ENCODE assay signal across 24 mouse cellular contexts in genomic region chr11:75064266-75064665, GRCm38 (mm10).
"Had no signal": no experiment of that assay in that cellular context is flagged by ENCODE, and none has a peak within 500 bp of the region (broad histone marks: within the 10 kb centered on the region; RNA-seq: fewer than 3 reads in every experiment).

No protein-coding gene starts in this region.

- H3K9ac ChIP-seq: embryonic facial prominence, embryonic 12.5 days; embryonic facial prominence, embryonic 13.5 days; embryonic facial prominence, embryonic 15.5 days; forebrain, embryonic 12.5 days; forebrain, embryonic 13.5 days; forebrain, embryonic 15.5 days; forebrain, postnatal 0 days had no signal

- H3K27me3 ChIP-seq: embryonic facial prominence, embryonic 12.5 days; embryonic facial prominence, embryonic 13.5 days; embryonic facial prominence, embryonic 15.5 days; forebrain, embryonic 12.5 days; forebrain, embryonic 13.5 days; forebrain, embryonic 15.5 days had no signal

- H3K9me3 ChIP-seq: embryonic facial prominence, embryonic 10.5 days; embryonic facial prominence, embryonic 12.5 days; embryonic facial prominence, embryonic 13.5 days; embryonic facial prominence, embryonic 15.5 days; forebrain, embryonic 10.5 days; forebrain, embryonic 12.5 days; forebrain, embryonic 13.5 days; forebrain, embryonic 15.5 days; heart, embryonic 10.5 days had no signal

- DNase-seq: cerebellum, adult 9-11 months; cerebellum, postnatal 10 days; cerebellum, postnatal 14 days; cerebellum, postnatal 25 days; cerebellum, postnatal 36 days; embryo, embryonic 11 days; forebrain, postnatal 0 days; gastrocnemius, adult 2 months; gastrocnemius, postnatal 10 days; gastrocnemius, postnatal 14 days; gastrocnemius, postnatal 25 days; gastrocnemius, postnatal 36 days; heart, adult 18-20 months; heart, adult 2 months had no signal

- H3K27ac ChIP-seq: embryonic facial prominence, embryonic 10.5 days; embryonic facial prominence, embryonic 12.5 days; embryonic facial prominence, embryonic 13.5 days; embryonic facial prominence, embryonic 15.5 days; forebrain, embryonic 10.5 days; forebrain, embryonic 12.5 days; forebrain, embryonic 13.5 days; forebrain, embryonic 15.5 days; gastrocnemius, adult 2 months; heart, adult 2 months; heart, embryonic 10.5 days had no signal

- H3K4me1 ChIP-seq: embryonic facial prominence, embryonic 10.5 days; embryonic facial prominence, embryonic 12.5 days; embryonic facial prominence, embryonic 13.5 days; embryonic facial prominence, embryonic 15.5 days; forebrain, embryonic 10.5 days; forebrain, embryonic 12.5 days; forebrain, embryonic 13.5 days; forebrain, embryonic 15.5 days; heart, embryonic 10.5 days had no signal

- H3K36me3 ChIP-seq: embryonic facial prominence, embryonic 15.5 days; forebrain, embryonic 12.5 days; forebrain, embryonic 15.5 days had no signal

- H3K4me3 ChIP-seq: embryonic facial prominence, embryonic 10.5 days; embryonic facial prominence, embryonic 12.5 days; embryonic facial prominence, embryonic 13.5 days; embryonic facial prominence, embryonic 15.5 days; erythroblast, embryonic 14.5 days; forebrain, embryonic 10.5 days; forebrain, embryonic 12.5 days; forebrain, embryonic 13.5 days; forebrain, embryonic 15.5 days; gastrocnemius, adult 2 months; heart, adult 2 months; heart, embryonic 10.5 days had no signal
